In genomic region chr11:22755180-22755579, GRCm38 (mm10) we compare ENCODE assay signal across 20 mouse cellular contexts.
DNase-seq lines count a peak whose midpoint lies in the region; ATAC-seq and TF ChIP-seq lines count a peak whose summit lies in the region.
"Had no signal": no experiment of that assay in that cellular context is flagged by ENCODE, and none has a peak within 500 bp of the region (broad histone marks: within the 10 kb centered on the region; RNA-seq: fewer than 3 reads in every experiment).

No protein-coding gene starts in this region.

- no peak overlapping the region for H3K4me2 ChIP-seq in intestine, postnatal 0 days (replicated peaks; ENCODE audit: low read depth)
- H3K4me2 ChIP-seq: hindbrain, embryonic 13.5 days; liver, embryonic 11.5 days; midbrain, embryonic 12.5 days had no signal

- H3K36me3 ChIP-seq in intestine, postnatal 0 days (ENCODE audit: control insufficient read depth, insufficient read depth) = no peaks in the 10 kb centered on the region
- H3K36me3 ChIP-seq: hindbrain, embryonic 13.5 days; midbrain, embryonic 12.5 days had no signal

- no peak overlapping the region for H3K4me3 ChIP-seq in intestine, postnatal 0 days (ENCODE audit: low read depth, low read length)
- H3K4me3 ChIP-seq: hindbrain, embryonic 13.5 days; midbrain, embryonic 12.5 days; myocyte had no signal

- no peaks in the 10 kb centered on the region for H3K27me3 ChIP-seq in intestine, postnatal 0 days (replicated peaks; ENCODE audit: control insufficient read depth, insufficient read depth, low read length)
- H3K27me3 ChIP-seq: hindbrain, embryonic 13.5 days; midbrain, embryonic 12.5 days had no signal

- ATAC-seq in intestine, postnatal 0 days = no peak
- no peak for ATAC-seq in megakaryocyte progenitor cell, adult 5-6 weeks (replicated peaks; ENCODE audit: poor library complexity)
- ATAC-seq: forebrain, embryonic 14.5 days had no signal

- no peak overlapping the region for H3K9ac ChIP-seq in intestine, postnatal 0 days (ENCODE audit: low read depth, low read length)
- H3K9ac ChIP-seq: hindbrain, embryonic 13.5 days; midbrain, embryonic 12.5 days had no signal

- peak; percentile 82 to 92 for DNase-seq in adrenal gland, adult (ENCODE audit: inconsistent age in 2 of 2, low spot score in 1 of 2)
- no peak for DNase-seq in adrenal gland, postnatal 4 days (ENCODE audit: low spot score in 2 of 2)
- peak; percentile 15 for DNase-seq in ovary, postnatal 36 days (ENCODE audit: low spot score)
- DNase-seq in ovary, postnatal 10 days (ENCODE audit: low spot score) = no peak
- peak; percentile 51 for DNase-seq in adrenal gland, postnatal 10 days
- peak; percentile 48 for DNase-seq in testis, postnatal 14 days (ENCODE audit: low spot score)
- DNase-seq: cerebellum, postnatal 25 days; heart, adult 11 months; heart, postnatal 10 days; kidney, adult 11 months; kidney, postnatal 4 days; lung, postnatal 14 days; right cerebral cortex, postnatal 4 days had no signal

- 85% methylated on average over 1 of the region's 1 CpGs for WGBS in intestine, postnatal 0 days

- H3K9me3 ChIP-seq in intestine, postnatal 0 days (ENCODE audit: control insufficient read depth) = no peaks in the 10 kb centered on the region
- H3K9me3 ChIP-seq: hindbrain, embryonic 13.5 days; midbrain, embryonic 12.5 days had no signal

- TF ChIP-seq CTCF in intestine, postnatal 0 days (IDR thresholded peaks at IDR 0.05; ENCODE audit: low read depth) = no peak

- H3K4me1 ChIP-seq in intestine, postnatal 0 days (replicated peaks; ENCODE audit: control insufficient read depth, insufficient read depth, low read length) = no peaks in the 10 kb centered on the region
- H3K4me1 ChIP-seq: hindbrain, embryonic 13.5 days; midbrain, embryonic 12.5 days had no signal

- H3K27ac ChIP-seq in intestine, postnatal 0 days (ENCODE audit: low read depth, low read length) = no peak overlapping the region
- H3K27ac ChIP-seq: hindbrain, embryonic 13.5 days; midbrain, embryonic 12.5 days had no signal

Comparison
In these comparisons a context has a peak if more than half of its experiments do, and no peak if none do; other contexts are left out.
1. DNase-seq: peak in adrenal gland, adult (2 of 2), ovary, postnatal 36 days (single experiment), adrenal gland, postnatal 10 days (single experiment) and testis, postnatal 14 days (single experiment); none in adrenal gland, postnatal 4 days (0 of 2) and ovary, postnatal 10 days (single experiment).